Mouse (Mus musculus) gastrocnemius, postnatal 14 days (tissue): ENCODE results near the gene Phrf1. TPM values are rescaled to one million over a fixed set of nuclear protein-coding genes. Genes with fewer than 3 reads are reported as not detected.

ENCODE experiments used
- DNase-seq: peaks from one replicate; pipeline ENCODE4 v3.0.0; 2021; ENCODE audit warnings: mixed read lengths
- intact Hi-C: fragments of 180-260 bp; cut with DNase I; formaldehyde crosslinking; loops from one replicate; pipeline ENCODE4 v1.15.1; 2025; ENCODE audit warnings: low total_unique reads
- microRNA-seq, 2 experiments: library from miRNA; unstranded; fragments of <30 nt; microRNA quantifications; one replicate each; pipeline ENCODE4 v1.2.0; 2021
- total RNA-seq, 2 experiments: library from RNA; stranded (reverse); gene quantifications; 2 replicates each; pipeline ENCODE4 v1.2.3; 2021

Gene Phrf1
- total RNA-seq, 2 experiments from 2014 or later: 23.2 to 24.4 TPM

DNA sequence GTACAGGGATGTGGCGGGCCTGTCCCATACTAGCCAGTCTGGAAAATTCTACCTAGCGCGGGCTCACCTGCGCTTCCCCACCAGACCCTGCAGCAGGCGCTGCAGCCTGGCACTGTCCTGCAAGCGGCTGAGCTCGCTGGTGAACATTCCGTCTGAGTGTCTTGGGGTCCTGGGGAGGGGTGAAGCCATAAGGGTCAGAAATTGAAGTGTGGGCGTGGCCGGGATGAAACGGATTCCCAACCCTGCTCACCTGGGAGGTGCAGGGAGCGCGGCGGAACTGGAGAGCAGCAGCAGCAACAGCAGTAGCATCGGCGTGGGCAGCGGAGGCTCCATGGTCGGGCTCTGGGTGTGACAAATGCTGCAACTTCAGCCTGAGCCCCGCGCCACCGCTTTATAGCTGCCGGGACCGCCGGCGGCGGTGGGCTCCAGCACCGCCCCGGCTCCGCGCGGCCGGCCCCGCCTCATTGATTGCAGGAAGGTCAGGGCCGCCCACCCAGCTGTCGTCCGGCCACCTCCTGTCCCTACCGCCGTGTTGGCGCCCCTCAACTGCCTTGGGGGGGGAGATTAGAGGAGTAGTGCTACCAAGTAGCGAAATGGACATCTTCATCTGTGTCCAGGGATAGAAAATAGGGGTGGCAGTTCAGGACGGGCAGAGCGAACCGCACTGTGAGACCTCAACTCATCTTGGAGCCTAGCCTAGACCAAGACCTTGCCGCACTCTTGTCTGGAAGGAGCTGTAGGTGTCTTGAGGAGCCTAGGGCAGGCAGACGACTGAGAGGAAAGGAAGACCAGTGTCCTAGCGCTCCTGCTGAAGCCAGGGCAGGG lies 50.4 kb downstream of the Phrf1 start, which contains the start of gene Sct:
Sct (minus strand) TSS at position 368 of the 825 bp plus-strand sequence.
- intact Hi-C loops: no loop called here

DNA sequence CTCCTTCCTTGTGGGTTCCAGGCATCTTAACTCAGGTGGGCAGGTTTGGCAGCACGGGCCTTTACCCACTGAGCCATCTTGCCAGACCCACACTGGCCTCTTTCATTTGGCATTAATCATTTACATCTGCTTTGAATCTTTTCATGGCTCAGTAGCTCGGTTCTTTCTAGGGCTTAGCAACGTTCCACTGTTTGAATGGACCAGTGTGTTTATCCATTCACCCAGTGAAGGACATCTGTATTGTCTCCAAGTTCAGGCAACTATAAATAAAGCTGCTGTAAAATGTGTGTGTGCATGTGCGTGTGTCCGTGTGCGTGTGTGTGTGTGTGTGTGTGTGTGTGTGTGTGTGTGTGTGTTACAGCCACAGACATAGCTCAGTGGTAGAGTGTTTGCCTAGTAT lies 52.9 kb downstream of the Phrf1 start:
- DNase-seq: no peak
- intact Hi-C loops: no loop called here

More for the DNA sequence above, 50.4 kb downstream of the Phrf1 start, which contains the start of gene Sct:
- DNase-seq: no peak

DNA sequence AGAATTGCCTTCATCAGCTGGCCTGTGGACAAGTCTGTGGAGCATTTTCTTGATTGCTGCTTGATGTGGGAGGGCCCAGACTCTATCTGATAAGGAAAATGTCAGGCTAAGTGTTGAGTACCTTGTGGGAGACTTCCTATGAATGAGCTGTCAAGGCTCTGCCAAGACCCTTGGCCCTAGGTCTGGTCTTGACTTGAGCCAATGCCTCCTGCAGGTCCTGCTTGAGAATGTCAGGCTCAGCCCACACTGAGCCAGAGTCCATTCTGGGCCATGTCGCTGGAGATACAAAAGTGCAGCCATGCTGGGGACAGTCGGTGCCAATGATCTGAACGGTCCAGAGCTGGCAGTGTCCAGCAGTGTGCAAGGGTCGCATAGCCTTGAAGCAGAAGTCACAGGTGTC lies 54.2 kb downstream of the Phrf1 start:
- intact Hi-C loops: no loop called here
- no peak for DNase-seq

DNA sequence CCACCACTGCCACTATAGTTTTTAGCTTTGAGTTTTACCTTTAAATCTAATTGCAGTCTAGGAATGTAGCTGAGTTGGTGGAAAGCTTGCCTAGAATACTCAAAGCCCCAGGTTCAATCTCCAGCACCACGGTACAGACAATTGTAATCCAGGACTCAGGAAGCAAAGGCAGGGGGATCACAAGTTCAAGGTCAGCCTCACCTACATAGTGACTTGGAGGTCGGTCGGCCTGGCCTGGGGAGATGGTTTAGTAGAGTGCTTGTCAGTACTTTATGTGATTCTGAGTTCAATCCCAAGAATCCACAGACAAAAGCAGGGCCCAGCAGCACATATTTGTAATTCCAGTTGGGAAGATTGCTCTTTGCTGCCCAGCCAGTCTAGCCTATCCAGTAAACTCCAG lies 59.5 kb downstream of the Phrf1 start:
- DNase-seq: no peak
- intact Hi-C loops: no loop called here

DNA sequence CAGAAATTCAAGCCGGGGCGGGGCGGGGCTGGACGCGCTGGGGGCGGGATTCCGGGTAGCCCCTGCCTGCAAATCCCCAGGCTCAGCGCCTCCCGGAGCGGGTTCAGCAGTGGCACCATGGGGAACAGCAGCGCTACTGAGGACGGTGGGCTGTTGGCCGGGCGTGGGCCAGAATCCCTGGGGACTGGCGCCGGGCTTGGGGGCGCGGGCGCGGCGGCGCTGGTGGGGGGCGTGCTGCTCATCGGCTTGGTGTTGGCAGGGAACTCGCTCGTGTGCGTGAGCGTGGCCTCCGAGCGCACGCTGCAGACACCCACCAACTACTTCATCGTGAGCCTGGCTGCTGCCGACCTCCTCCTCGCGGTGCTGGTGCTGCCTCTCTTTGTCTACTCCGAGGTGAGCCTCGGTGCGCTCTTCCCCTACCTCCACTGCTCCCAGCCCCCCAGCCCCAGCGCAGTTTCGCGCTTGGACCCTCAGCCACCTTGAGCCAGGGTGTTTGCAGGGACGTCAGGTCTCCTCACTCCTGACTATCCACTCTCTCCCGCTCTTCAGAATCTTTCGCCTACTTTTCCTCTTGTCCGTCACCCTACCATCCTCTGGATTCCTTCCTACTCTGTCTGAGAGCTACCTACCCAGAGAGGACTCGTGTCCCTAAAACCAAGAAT lies 63.5 kb downstream of the Phrf1 start, which contains the start of gene Drd4:
Drd4 (plus strand) TSS at position 86 of the 662 bp plus-strand sequence.
- DNase-seq: no peak
- intact Hi-C loops: no loop called here

DNA sequence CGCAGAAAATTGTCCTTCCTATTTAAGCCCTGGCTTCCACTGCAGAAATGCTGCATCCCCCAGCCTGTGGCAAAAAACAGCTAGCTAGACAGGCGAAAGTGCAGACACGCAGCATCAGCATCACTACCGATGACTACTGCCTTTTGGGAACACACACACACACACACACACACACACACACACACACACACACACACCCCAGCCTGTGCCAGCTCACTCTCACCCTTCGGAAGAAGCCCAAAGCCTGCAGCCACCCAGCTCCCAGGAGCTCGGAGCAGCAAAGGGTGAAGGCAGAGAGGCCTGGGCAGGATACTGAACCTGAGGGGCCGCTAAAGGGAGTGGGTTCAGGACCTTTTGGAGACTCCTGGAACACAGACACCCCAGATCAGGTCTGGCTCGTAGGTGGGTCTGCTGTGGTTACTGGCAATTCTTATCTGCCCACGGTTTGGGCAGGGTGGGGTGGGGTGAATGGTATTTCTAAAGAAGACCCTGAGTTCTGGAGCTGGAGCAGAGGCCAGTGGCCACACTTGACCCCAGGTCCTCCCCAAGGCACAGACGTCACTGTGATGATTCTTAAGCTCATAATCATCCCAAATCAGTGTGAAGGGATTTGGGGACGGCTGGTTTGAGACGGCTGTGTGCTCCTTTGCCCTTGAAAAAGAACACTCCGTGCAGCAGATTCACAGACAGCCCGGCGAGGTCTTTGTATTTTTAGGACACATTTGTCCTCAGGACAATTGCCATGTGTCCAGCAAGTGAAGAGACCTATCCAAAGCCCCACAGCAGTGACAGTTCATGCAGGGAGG lies 64.2 kb downstream of the Phrf1 start:
- intact Hi-C loops: no loop called here
- DNase-seq: no peak

DNA sequence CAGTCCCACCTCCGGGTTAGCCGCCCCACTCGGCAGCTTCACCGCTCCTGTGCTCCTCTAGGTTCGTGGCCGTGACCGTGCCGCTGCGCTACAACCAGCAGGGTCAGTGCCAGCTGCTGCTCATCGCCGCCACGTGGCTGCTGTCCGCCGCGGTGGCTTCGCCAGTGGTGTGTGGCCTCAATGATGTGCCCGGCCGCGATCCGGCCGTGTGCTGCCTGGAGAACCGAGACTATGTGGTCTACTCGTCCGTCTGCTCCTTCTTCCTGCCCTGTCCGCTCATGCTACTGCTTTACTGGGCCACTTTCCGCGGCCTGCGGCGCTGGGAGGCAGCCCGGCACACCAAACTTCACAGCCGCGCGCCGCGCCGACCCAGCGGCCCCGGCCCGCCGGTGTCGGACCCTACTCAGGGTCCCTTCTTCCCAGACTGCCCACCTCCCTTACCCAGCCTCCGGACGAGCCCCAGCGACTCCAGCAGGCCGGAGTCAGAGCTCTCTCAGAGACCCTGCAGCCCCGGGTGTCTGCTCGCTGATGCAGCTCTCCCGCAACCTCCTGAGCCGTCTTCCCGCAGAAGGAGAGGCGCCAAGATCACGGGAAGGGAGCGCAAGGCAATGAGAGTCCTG lies 65.4 kb downstream of the Phrf1 start:
- intact Hi-C loops: no loop called here
- DNase-seq: peak; percentile 55

DNA sequence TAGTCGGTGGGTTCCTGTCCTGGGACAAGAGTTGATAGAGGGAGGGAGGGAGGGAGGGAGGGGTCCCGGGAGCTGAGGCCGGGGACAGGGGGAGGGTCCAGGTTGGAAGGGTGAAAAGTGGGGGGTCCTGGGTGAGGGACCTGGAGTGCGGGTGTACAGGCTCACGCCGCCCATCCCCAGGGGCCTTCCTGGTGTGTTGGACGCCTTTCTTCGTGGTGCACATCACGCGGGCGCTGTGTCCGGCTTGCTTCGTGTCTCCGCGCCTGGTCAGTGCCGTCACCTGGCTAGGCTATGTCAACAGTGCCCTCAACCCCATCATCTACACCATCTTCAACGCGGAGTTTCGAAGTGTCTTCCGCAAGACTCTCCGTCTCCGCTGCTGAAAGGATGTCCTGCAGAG lies 65.9 kb downstream of the Phrf1 start:
- no peak for DNase-seq
- intact Hi-C loops: no loop called here

DNA sequence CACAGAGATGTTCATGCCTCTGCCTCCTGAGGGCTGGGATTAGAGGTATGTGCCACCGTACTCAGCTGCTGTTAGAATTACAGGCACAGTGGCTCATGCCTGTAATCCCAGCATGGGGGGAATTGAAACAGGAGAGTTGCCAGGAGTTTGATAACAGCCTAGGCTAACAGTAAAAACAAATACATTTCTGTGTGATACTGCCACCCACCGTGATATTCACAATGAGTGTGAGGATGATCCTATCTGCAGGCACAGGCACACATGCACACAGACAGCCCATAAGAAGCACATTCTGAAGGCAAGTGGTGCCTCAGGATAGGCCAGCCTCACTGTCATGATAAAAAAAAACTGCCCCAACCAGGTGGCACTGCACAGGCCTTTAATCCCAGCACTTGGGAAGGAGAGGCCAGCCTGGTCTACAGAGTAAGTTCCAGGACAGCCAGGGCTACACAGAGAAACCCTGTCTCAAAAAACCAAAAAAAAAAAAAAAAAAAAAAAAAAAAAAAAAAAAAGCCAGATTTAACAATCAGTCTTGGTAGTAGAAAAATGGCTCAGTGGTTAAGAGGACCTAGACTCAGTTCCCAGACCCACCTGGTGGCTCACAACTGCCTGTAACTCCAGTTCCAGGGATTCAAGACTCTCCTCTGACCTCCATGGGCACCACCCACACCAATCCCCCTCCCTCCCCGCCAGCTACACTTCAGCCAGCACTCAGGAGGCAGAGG lies 69.5 kb downstream of the Phrf1 start:
- DNase-seq: no peak
- intact Hi-C loops: no loop called here

DNA sequence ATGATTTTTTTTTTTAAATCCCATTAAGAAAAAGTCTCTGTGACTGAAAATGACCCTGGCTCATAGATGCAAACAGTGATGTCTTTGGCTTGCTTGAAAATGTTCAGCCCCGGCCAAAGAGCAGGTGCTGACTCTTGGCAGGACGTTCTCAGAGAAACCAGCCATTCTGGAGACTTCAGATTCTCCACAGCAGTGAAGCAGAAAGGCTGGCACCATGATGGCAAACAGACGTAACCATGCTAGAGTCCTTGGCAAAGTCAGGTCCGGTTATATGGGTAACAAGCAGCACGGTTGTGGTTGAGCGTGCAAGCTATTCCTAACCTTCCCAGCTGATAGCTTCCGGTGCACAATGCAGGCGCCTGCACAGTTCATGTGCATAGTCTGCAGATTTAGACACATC lies 70.6 kb downstream of the Phrf1 start:
- intact Hi-C loops: no loop called here
- DNase-seq: no peak

DNA sequence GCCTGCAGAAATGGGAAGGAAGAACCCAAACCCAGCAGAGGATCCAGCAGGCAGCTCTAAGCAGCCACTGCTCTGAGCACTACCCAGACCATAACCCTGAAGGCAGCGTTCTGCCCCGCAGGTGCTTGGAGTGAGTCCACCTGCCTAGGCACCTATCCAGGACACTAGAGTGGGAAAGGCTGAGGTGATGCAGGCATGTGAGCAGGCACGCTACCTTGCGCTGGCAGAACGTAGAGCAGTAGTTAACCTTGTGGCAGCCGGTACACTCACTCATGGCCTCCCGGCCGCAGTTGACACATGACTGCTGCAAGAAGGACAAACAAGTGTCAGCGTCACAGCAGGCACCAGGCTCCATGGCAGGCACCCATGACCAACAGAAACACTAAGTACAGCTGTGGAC lies 72.8 kb downstream of the Phrf1 start:
- intact Hi-C loops: no loop called here
- no peak for DNase-seq

DNA sequence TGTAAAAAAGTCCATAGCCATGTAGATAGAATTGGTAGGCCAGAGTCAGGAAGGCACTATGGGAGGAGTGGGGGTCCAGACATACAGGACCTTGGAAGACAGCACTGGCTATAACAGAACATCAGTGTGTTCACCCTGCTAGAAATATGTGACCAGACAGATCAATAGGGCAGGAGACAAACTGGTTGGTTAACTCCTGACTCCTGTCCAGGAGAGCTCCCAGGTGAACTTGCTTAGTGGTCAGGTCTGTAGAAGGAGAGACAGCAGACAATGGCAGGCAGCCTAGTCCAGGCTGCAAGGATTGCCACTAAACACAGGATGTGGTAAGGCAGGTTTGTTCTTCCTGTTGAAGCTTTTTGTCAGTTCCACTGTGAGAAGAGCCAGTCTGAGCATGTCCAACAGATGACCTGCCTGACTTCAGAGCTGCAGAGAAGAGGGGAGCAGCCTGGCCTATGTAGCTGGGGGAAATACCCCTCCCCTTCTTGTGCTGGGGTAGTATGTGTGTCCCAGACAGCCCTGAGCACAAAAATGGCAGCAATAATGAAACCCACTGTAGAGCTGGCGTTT lies 74.2 kb downstream of the Phrf1 start:
- intact Hi-C loops: no loop called here
- DNase-seq: no peak

DNA sequence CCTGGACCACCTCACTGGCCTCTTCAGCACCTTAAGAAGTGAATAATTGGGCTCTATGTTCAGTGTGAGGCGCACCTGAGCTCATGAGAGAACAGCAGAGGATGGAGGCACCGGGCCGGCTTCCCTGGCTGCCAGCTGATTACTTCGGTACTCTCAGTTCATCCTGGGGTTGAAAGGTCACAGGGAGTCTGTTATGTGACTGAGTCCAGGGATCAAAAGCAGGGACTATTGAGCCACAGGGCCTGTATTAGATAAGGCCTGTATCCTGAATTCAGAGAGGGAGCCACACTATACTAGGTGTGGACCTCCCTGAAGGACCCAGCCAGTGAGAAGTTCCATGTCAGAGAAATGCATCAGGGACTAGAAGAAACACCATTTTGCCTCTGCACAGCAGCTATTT lies 76.0 kb downstream of the Phrf1 start:
- no peak for DNase-seq
- intact Hi-C loops: no loop called here

Small RNA genes within 50 kb of the gene (microRNA-seq; reads per million reads assigned to microRNA genes)
- 93.1 to 126 reads per million in 2 experiments for gene Mir210

Other genes starting within 250 kb of the Phrf1 start
- 10 to 100 TPM; 44.9 to 54.0 TPM for gene Ifitm3, start 218.0 kb upstream of the Phrf1 start, total RNA-seq
- gene Ifitm6, start 210.9 kb upstream of the Phrf1 start, total RNA-seq: not detected
- not detected for gene Gm17387, start 199.7 kb upstream of the Phrf1 start, total RNA-seq
- gene B4galnt4, start 167.7 kb upstream of the Phrf1 start, total RNA-seq: under 1 TPM in 1 of 2 experiments, not detected in 1; 0.23 TPM
- gene Pkp3, start 150.6 kb upstream of the Phrf1 start, total RNA-seq: not detected
- 1 to 10 TPM; 2.8 to 3.2 TPM for gene Sigirr, start 128.2 kb upstream of the Phrf1 start, total RNA-seq
- gene Ano9, start 111.0 kb upstream of the Phrf1 start, total RNA-seq: not detected
- gene Ptdss2, start 106.4 kb upstream of the Phrf1 start, total RNA-seq: 10 to 100 TPM; 15.5 to 21.9 TPM
- gene Rnh1, start 55.9 kb upstream of the Phrf1 start, total RNA-seq: 10 to 100 TPM; 48.4 to 50.3 TPM
- gene Hras, start 34.8 kb upstream of the Phrf1 start, total RNA-seq: 100 to 1,000 TPM; 193 to 209 TPM
- 1 to 10 TPM; 2.2 to 2.4 TPM for gene Lrrc56, start 34.6 kb upstream of the Phrf1 start, total RNA-seq
- gene Lmntd2, start 14.7 kb upstream of the Phrf1 start, total RNA-seq: not detected
- gene Rassf7, start 12.9 kb upstream of the Phrf1 start, total RNA-seq: 1 to 10 TPM in 1 of 2 experiments, under 1 TPM in 1; 0.62 to 1.2 TPM
- gene Irf7, start 37.7 kb downstream of the Phrf1 start, total RNA-seq: 1 to 10 TPM in 1 of 2 experiments, under 1 TPM in 1; 0.82 to 1.1 TPM
- under 1 TPM; 0.44 to 0.59 TPM for gene Cdhr5, start 48.0 kb downstream of the Phrf1 start, total RNA-seq
- gene Sct, start 50.3 kb downstream of the Phrf1 start, total RNA-seq: 1 to 10 TPM in 1 of 2 experiments, under 1 TPM in 1; 0.92 to 1.0 TPM
- gene Drd4, start 63.2 kb downstream of the Phrf1 start, total RNA-seq: under 1 TPM; 0.31 to 0.33 TPM
- 10 to 100 TPM; 15.5 to 18.9 TPM for gene Deaf1, start 98.9 kb downstream of the Phrf1 start, total RNA-seq
- 10 to 100 TPM in 1 of 2 experiments, 1 to 10 TPM in 1; 9.1 to 11.1 TPM for gene Tmem80, start 99.0 kb downstream of the Phrf1 start, total RNA-seq
- gene Eps8l2, start 110.1 kb downstream of the Phrf1 start, total RNA-seq: 1 to 10 TPM; 1.8 to 3.3 TPM
- gene Taldo1, start 163.4 kb downstream of the Phrf1 start, total RNA-seq: 100 to 1,000 TPM; 101 to 109 TPM
- gene Gatd1, start 185.4 kb downstream of the Phrf1 start, total RNA-seq: 1 to 10 TPM; 6.2 to 9.6 TPM
- gene Cend1, start 200.7 kb downstream of the Phrf1 start, total RNA-seq: under 1 TPM; 0.47 to 0.82 TPM
- gene Slc25a22, start 209.1 kb downstream of the Phrf1 start, total RNA-seq: 10 to 100 TPM; 14.8 to 32.4 TPM
- gene Pidd1, start 215.2 kb downstream of the Phrf1 start, total RNA-seq: under 1 TPM; 0.55 to 0.75 TPM
- gene Rplp2, start 218.6 kb downstream of the Phrf1 start, total RNA-seq: 100 to 1,000 TPM; 730 to 819 TPM
- gene Pnpla2, start 226.4 kb downstream of the Phrf1 start, total RNA-seq: 100 to 1,000 TPM; 188 to 332 TPM
- gene Cracr2b, start 232.3 kb downstream of the Phrf1 start, total RNA-seq: 10 to 100 TPM in 1 of 2 experiments, 1 to 10 TPM in 1; 6.5 to 14.3 TPM
- 10 to 100 TPM; 79.8 to 82.0 TPM for gene Cd151, start 238.6 kb downstream of the Phrf1 start, total RNA-seq
- gene Polr2l, start 246.3 kb downstream of the Phrf1 start, total RNA-seq: 10 to 100 TPM; 47.7 to 49.8 TPM
- gene Tspan4, start 246.5 kb downstream of the Phrf1 start, total RNA-seq: 10 to 100 TPM; 15.3 TPM